Mouse (Mus musculus): ENCODE measurements around the gene Cd82. TPM values are rescaled to one million over a fixed set of nuclear protein-coding genes. Genes with fewer than 3 reads are reported as not detected.

Gene Cd82
- total and polyA plus RNA-seq, 3 experiments, result 0.20 to 30.6 (median 1.5) TPM

DNA sequence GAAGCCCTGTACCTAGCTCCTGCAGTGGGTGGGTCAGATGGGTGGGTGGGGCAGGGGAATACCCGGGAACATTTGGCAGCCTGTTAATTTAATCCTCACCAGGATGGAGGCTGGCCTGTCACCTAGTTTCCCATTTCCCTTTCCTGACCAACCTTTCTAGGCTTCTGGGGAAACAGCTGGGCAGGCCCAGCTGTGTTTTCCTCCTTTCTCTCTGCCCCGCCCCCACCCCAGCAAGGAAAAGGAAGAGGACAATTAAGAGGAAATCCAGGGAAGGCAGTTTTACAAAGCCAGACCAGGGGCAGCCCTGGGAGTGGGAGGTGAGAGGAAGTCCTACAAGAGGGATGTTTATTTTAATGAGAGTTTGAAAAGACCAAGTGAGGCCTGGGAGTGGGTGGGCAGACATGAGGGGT, 82.3 kb downstream of the Cd82 start:
- no peak for TF ChIP-seq GATA1 (IDR thresholded peaks at IDR 0.05; ENCODE audit: borderline replicate concordance, low read length)
- no peak for TF ChIP-seq TAL1 (conservative IDR thresholded peaks at IDR 0.05; ENCODE audit: low read depth, low read length)
- no peak for TF ChIP-seq CTCF (IDR thresholded peaks at IDR 0.05; ENCODE audit: low read depth, low read length)
- TF ChIP-seq GATA2 (IDR thresholded peaks at IDR 0.05; ENCODE audit: borderline replicate concordance, low read depth, low read length), result no peak
- no peak for TF ChIP-seq POLR2AphosphoS5 (IDR thresholded peaks at IDR 0.05; ENCODE audit: insufficient replicate concordance, low read depth, low read length)
- Histone ChIP-seq H3K27me3 (ENCODE audit: insufficient read depth, low read length) (peaks cover 25% of the 10 kb centered on the region), H3K4me1 (ENCODE audit: insufficient read depth, low read depth, low read length) (no peaks in the 10 kb centered on the region), H3K36me3 (replicated peaks) (no peaks in the 10 kb centered on the region), H3K9me3 (replicated peaks) (no peaks in the 10 kb centered on the region), H3K4me3 (ENCODE audit: low read depth, low read length) (no peak overlapping the region)
- ATAC-seq (ENCODE audit: extremely low read depth, insufficient number of reproducible peaks, low FRiP score, poor library complexity, severe bottlenecking), result no peak
- no peak for DNase-seq (ENCODE audit: low spot score)

DNA sequence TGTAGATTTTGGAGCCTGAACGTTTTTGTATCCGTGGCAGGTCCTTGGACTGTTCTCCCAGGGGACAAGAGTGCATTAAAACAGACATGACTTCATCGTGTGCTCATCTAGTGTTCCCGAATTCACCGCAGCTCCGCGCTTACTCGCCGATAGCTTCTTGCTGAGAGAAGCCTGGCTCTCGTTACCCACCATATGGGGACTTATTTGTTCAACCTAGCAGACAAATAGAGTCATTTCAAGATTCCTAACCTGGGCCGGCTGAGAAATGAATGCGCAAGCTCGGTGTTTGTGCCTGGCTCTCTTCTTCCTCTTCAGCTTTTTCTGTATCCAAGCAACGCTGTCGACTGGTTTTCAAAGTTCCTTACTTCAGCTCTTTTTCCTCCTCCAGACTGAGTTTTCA, 85.1 kb downstream of the Cd82 start:
- Histone ChIP-seq H3K27me3 (ENCODE audit: insufficient read depth, low read length) (peaks cover 18% of the 10 kb centered on the region), H3K4me1 (ENCODE audit: insufficient read depth, low read depth, low read length) (no peaks in the 10 kb centered on the region; the same call in 1 of the 2 replicates), H3K36me3 (replicated peaks) (no peaks in the 10 kb centered on the region), H3K4me3 (ENCODE audit: low read depth, low read length) (no peak overlapping the region), H3K9me3 (replicated peaks) (no peaks in the 10 kb centered on the region)
- DNase-seq (ENCODE audit: low spot score) (no peak), ATAC-seq (ENCODE audit: extremely low read depth, insufficient number of reproducible peaks, low FRiP score, poor library complexity, severe bottlenecking) (no peak)
- TF ChIP-seq GATA2 (IDR thresholded peaks at IDR 0.05; ENCODE audit: borderline replicate concordance, low read depth, low read length) (no peak), POLR2AphosphoS5 (IDR thresholded peaks at IDR 0.05; ENCODE audit: insufficient replicate concordance, low read depth, low read length) (no peak), CTCF (IDR thresholded peaks at IDR 0.05; ENCODE audit: low read depth, low read length) (no peak), TAL1 (conservative IDR thresholded peaks at IDR 0.05; ENCODE audit: low read depth, low read length) (no peak), GATA1 (IDR thresholded peaks at IDR 0.05; ENCODE audit: borderline replicate concordance, low read length) (no peak)

DNA sequence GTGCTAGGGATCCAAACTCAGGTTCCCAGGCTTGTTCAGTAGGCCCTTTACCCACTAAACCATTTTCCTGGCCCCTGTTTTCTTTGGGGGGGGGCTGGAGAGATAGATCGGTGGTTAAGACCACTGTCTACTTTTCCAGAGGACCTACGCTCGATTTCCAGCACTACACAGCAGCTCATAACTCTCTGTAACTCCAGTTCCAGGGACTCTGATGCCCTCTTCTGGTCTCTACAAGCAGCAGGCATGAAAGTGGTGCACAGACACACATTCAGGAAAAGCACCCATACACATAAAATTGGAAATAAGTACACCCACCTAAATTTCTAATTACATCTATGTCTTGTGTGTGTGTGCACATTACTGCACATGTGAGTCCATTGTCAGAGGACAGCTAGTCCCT, 85.8 kb downstream of the Cd82 start:
- no peaks in the 10 kb centered on the region; the same call in 1 of the 2 replicates for H3K4me1 ChIP-seq (ENCODE audit: insufficient read depth, low read depth, low read length)
- TF ChIP-seq TAL1 (conservative IDR thresholded peaks at IDR 0.05; ENCODE audit: low read depth, low read length) (no peak), CTCF (IDR thresholded peaks at IDR 0.05; ENCODE audit: low read depth, low read length) (no peak), GATA2 (IDR thresholded peaks at IDR 0.05; ENCODE audit: borderline replicate concordance, low read depth, low read length) (no peak), GATA1 (IDR thresholded peaks at IDR 0.05; ENCODE audit: borderline replicate concordance, low read length) (no peak), POLR2AphosphoS5 (IDR thresholded peaks at IDR 0.05; ENCODE audit: insufficient replicate concordance, low read depth, low read length) (no peak)
- H3K36me3 ChIP-seq (replicated peaks), result no peaks in the 10 kb centered on the region
- no peaks in the 10 kb centered on the region for H3K9me3 ChIP-seq (replicated peaks)
- no peak for ATAC-seq (ENCODE audit: extremely low read depth, insufficient number of reproducible peaks, low FRiP score, poor library complexity, severe bottlenecking)
- DNase-seq (ENCODE audit: low spot score), result no peak
- peaks cover 14% of the 10 kb centered on the region for H3K27me3 ChIP-seq (ENCODE audit: insufficient read depth, low read length)
- H3K4me3 ChIP-seq (ENCODE audit: low read depth, low read length), result no peak overlapping the region

DNA sequence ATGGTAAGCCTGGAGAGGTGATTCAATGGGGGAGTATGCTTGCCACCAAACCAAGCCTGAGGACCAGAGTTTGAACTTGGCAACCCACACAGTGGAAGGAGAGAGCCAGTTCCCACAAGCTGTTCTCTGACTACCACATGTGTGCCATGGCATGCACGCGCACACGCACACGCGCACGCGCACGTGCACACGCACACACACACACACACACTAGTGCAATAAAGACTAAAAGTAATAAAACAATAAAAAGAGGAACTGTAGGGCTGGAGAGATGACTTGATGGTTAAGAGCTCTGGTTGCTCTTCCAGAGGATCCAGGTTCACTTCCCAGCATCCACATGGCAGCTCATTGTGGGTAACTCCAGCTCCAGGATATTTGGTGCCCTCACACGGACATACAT, 90.1 kb downstream of the Cd82 start:
- no peaks in the 10 kb centered on the region for H3K9me3 ChIP-seq (replicated peaks)
- DNase-seq (ENCODE audit: low spot score) (no peak), ATAC-seq (ENCODE audit: extremely low read depth, insufficient number of reproducible peaks, low FRiP score, poor library complexity, severe bottlenecking) (no peak)
- TF ChIP-seq TAL1 (conservative IDR thresholded peaks at IDR 0.05; ENCODE audit: low read depth, low read length) (no peak), GATA2 (IDR thresholded peaks at IDR 0.05; ENCODE audit: borderline replicate concordance, low read depth, low read length) (no peak), POLR2AphosphoS5 (IDR thresholded peaks at IDR 0.05; ENCODE audit: insufficient replicate concordance, low read depth, low read length) (no peak), CTCF (IDR thresholded peaks at IDR 0.05; ENCODE audit: low read depth, low read length) (no peak), GATA1 (IDR thresholded peaks at IDR 0.05; ENCODE audit: borderline replicate concordance, low read length) (no peak)
- H3K36me3 ChIP-seq (replicated peaks), result no peaks in the 10 kb centered on the region
- no peaks in the 10 kb centered on the region; the same call in 1 of the 2 replicates for H3K4me1 ChIP-seq (ENCODE audit: insufficient read depth, low read depth, low read length)
- H3K27me3 ChIP-seq (ENCODE audit: insufficient read depth, low read length), result peaks cover 17% of the 10 kb centered on the region
- no peak overlapping the region for H3K4me3 ChIP-seq (ENCODE audit: low read depth, low read length)

DNA sequence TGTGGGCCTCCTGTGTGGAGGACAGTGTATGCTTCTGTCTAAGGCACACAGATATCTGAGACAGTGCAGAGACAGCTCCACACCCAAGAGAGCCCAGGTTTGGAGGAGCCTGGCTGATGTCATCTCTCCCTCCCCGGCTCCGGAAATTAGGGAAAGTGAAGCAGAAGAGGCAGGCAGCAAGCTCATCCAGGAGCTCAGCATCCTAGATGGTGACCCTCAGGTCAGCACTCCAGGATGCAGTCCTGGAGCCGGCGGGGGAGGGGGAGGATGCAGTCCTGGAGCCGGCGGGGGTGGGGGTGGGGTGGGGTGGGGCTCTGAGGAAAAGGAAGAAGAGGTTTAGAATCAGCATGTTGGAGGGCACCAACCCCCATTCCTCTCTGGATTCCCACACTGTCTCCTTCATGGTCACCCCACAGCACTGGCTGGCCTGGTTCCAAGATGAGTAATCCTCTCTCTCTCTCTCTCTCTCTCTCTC, 90.8 kb downstream of the Cd82 start:
- no peaks in the 10 kb centered on the region for H3K9me3 ChIP-seq (replicated peaks)
- no peak for TF ChIP-seq GATA1 (IDR thresholded peaks at IDR 0.05; ENCODE audit: borderline replicate concordance, low read length)
- TF ChIP-seq GATA2 (IDR thresholded peaks at IDR 0.05; ENCODE audit: borderline replicate concordance, low read depth, low read length), result no peak
- no peak for TF ChIP-seq CTCF (IDR thresholded peaks at IDR 0.05; ENCODE audit: low read depth, low read length)
- TF ChIP-seq POLR2AphosphoS5 (IDR thresholded peaks at IDR 0.05; ENCODE audit: insufficient replicate concordance, low read depth, low read length), result no peak
- TF ChIP-seq TAL1 (conservative IDR thresholded peaks at IDR 0.05; ENCODE audit: low read depth, low read length), result no peak
- ATAC-seq (ENCODE audit: extremely low read depth, insufficient number of reproducible peaks, low FRiP score, poor library complexity, severe bottlenecking) (no peak), DNase-seq (ENCODE audit: low spot score) (no peak)
- H3K4me3 ChIP-seq (ENCODE audit: low read depth, low read length), result no peak overlapping the region
- no peaks in the 10 kb centered on the region for H3K36me3 ChIP-seq (replicated peaks)
- peaks cover 21% of the 10 kb centered on the region for H3K27me3 ChIP-seq (ENCODE audit: insufficient read depth, low read length)
- H3K4me1 ChIP-seq (ENCODE audit: insufficient read depth, low read depth, low read length), result no peaks in the 10 kb centered on the region; the same call in 1 of the 2 replicates

Other genes starting within 250 kb of the Cd82 start
- gene Tspan18, start 128.6 kb downstream of the Cd82 start, total RNA-seq (2014; fragmentation: Nextera tagmentation), result 9.0 and 10.6 TPM in 2 replicates
- gene Tspan18, start 128.6 kb downstream of the Cd82 start, total RNA-seq (2017), result 4.2 and 6.9 TPM in 2 replicates
- 8.5 and 10.5 TPM in 2 replicates for gene Tspan18, start 128.6 kb downstream of the Cd82 start, polyA plus RNA-seq (2012)
- not detected in 2 replicates for gene Gm10803, start 97.4 kb upstream of the Cd82 start, total RNA-seq (2014; fragmentation: Nextera tagmentation)
- gene Gm10803, start 97.4 kb upstream of the Cd82 start, total RNA-seq (2017), result 0.12 TPM in 1 of 2 replicates, not detected in the other
- gene Gm10803, start 97.4 kb upstream of the Cd82 start, polyA plus RNA-seq (2012), result not detected in 2 replicates
- not detected in 2 replicates for gene Alx4, start 179.2 kb upstream of the Cd82 start, total RNA-seq (2014; fragmentation: Nextera tagmentation)
- under 0.01 and 0.11 TPM in 2 replicates for gene Alx4, start 179.2 kb upstream of the Cd82 start, total RNA-seq (2017)
- not detected in 2 replicates for gene Alx4, start 179.2 kb upstream of the Cd82 start, polyA plus RNA-seq (2012)